Mouse (Mus musculus): ENCODE data around the gene Gm21992.

DNA sequence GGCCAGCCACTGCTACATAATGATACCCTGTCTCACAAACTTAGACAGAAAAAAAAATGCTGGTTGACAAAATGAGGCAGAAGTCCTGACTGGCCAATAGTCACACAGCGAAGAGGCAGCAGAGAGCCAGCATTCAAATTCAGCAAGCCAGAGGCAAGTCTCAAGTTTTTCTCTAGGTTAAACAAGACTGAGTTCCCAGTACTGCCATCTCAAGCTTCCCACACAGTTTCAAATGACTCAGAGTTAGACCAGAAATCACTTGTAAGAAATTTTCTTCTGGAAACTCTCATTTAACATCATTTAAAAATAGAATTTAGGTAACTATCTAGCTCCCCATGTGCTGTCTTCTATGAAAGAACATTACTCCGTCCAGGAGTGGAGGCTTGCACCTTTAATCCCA lies 13.6 kb downstream of the Gm21992 start:
- no peak for TF ChIP-seq CTCF (IDR thresholded peaks at IDR 0.05; ENCODE audit: low read depth, low read length)
- TF ChIP-seq EP300 (IDR thresholded peaks at IDR 0.05; ENCODE audit: insufficient read depth, low read depth, low read length), result no peak

All from ES-Bruce4 (cell line).